Mouse (Mus musculus) stomach, postnatal 0 days (tissue): ENCODE data around the gene Lrrc47. TPM values are rescaled to one million over a fixed set of nuclear protein-coding genes. Genes with fewer than 3 reads are reported as not detected.

Source experiments
- ATAC-seq: fragments of 200-750 bp; cut with Nextera tagmentation; 2 replicates; pipeline ENCODE4 v1.8.0; 2017; ENCODE audit not compliant: low FRiP score, low TSS enrichment
- DNase-seq: peaks from one replicate; pipeline ENCODE4 v3.0.0-alpha.2; 2016; ENCODE audit warnings: low spot score
- H3K27ac ChIP-seq: fragments of 300-500 bp; sonication (generic); replicated peaks from 2 replicates; pipeline ENCODE4 v1.5.1; 2014; ENCODE audit warnings: mild to moderate bottlenecking, control low read depth
- H3K27me3 ChIP-seq: fragments of 300-500 bp; sonication (generic); 2 replicates; pipeline ENCODE4 v1.6.1; 2014; ENCODE audit warnings: low read length; ENCODE audit not compliant: control insufficient read depth, insufficient read depth
- H3K36me3 ChIP-seq: fragments of 300-500 bp; sonication (generic); 2 replicates; pipeline ENCODE4 v1.6.1; 2014; ENCODE audit warnings: low read length, mixed read lengths; ENCODE audit not compliant: control insufficient read depth, insufficient read depth
- H3K4me1 ChIP-seq: fragments of 300-500 bp; sonication (generic); replicated peaks from 2 replicates; pipeline ENCODE4 v1.6.1; 2014; ENCODE audit warnings: antibody characterized with exemption; ENCODE audit not compliant: control insufficient read depth, insufficient read depth
- H3K4me2 ChIP-seq: fragments of 300-500 bp; sonication (generic); replicated peaks from 2 replicates; pipeline ENCODE4 v1.6.1; 2014; ENCODE audit warnings: low read depth, mild to moderate bottlenecking, control low read depth, moderate library complexity
- H3K4me3 ChIP-seq: fragments of 300-500 bp; sonication (generic); 2 replicates; pipeline ENCODE4 v1.5.1; 2014; ENCODE audit warnings: low read depth, low read length, control low read depth
- H3K9ac ChIP-seq: fragments of 300-500 bp; sonication (generic); 2 replicates; pipeline ENCODE4 v1.6.1; 2014; ENCODE audit warnings: mild to moderate bottlenecking, low read length, control low read depth, mixed read lengths
- H3K9me3 ChIP-seq: fragments of 300-500 bp; sonication (generic); 2 replicates; pipeline ENCODE4 v1.6.1; 2016; ENCODE audit warnings: low read length; ENCODE audit not compliant: control insufficient read depth
- CTCF ChIP-seq: IDR thresholded peaks from 2 replicates; pipeline ENCODE4 v1.5.1; 2016; ENCODE audit warnings: antibody characterized with exemption, low read depth, mild to moderate bottlenecking, moderate library complexity
- EP300 ChIP-seq: optimal IDR thresholded peaks from 2 replicates; pipeline ENCODE3; 2016; ENCODE audit warnings: antibody characterized with exemption
- WGBS: fragments of 180-500 bp; shearing (Covaris S2); extraction: QIAGEN DNeasy Blood & Tissue Kit; methylation state at CpG from one replicate; pipeline ENCODE4 v1.1.7; 2014; 5-methylcytosine and 5-hydroxymethylcytosine counted together
- polyA plus RNA-seq: library from polyadenylated mRNA; unstranded; fragments of >200 nt; fragmentation: Nextera tagmentation; extraction: Ambion mirVana; gene quantifications from 2 replicates; pipeline ENCODE4 v1.2.1, GENCODE M21; 2015

The Lrrc47 gene
- polyA plus RNA-seq, 1 experiment from 2014 or later = 10.6 TPM

GRCm38 (mm10) chr4:154056046-154056445 lies 44.5 kb downstream of the Lrrc47 start:
- 61% methylated on average over 2 of the region's 2 CpGs for WGBS
- Histone ChIP-seq H3K27me3 (no peaks in the 10 kb centered on the region), H3K36me3 (no peaks in the 10 kb centered on the region), H3K4me3 (no peak overlapping the region), H3K27ac (no peak overlapping the region), H3K9me3 (no peaks in the 10 kb centered on the region), H3K9ac (no peak overlapping the region), H3K4me1 (no peaks in the 10 kb centered on the region), H3K4me2 (no peak overlapping the region)
- no peak for ATAC-seq
- TF ChIP-seq CTCF (no peak), EP300 (no peak)
- DNase-seq = no peak

- no peaks in the 10 kb centered on the region for H3K27me3 ChIP-seq
- H3K36me3 ChIP-seq = no peaks in the 10 kb centered on the region
- H3K4me2 ChIP-seq = no peak overlapping the region
- no peak overlapping the region for H3K4me3 ChIP-seq
- H3K9ac ChIP-seq = no peak overlapping the region
- TF ChIP-seq CTCF (no peak), EP300 (no peak)
- no peaks in the 10 kb centered on the region for H3K9me3 ChIP-seq
- no peak for ATAC-seq
- H3K4me1 ChIP-seq = no peaks in the 10 kb centered on the region
- no peak overlapping the region for H3K27ac ChIP-seq
- no peak for DNase-seq
- 36% methylated on average over 2 of the region's 2 CpGs for WGBS
Measured at GRCm38 (mm10) chr4:154056661-154057060, 45.1 kb downstream of the Lrrc47 start.

GRCm38 (mm10) chr4:154057696-154058095 lies 46.2 kb downstream of the Lrrc47 start:
- Histone ChIP-seq H3K27me3 (no peaks in the 10 kb centered on the region), H3K9me3 (no peaks in the 10 kb centered on the region), H3K4me2 (no peak overlapping the region), H3K27ac (no peak overlapping the region), H3K36me3 (no peaks in the 10 kb centered on the region), H3K9ac (no peak overlapping the region), H3K4me3 (no peak overlapping the region), H3K4me1 (no peaks in the 10 kb centered on the region)
- DNase-seq (no peak), ATAC-seq (no peak)
- TF ChIP-seq EP300 (no peak), CTCF (no peak)
- 52% methylated on average over 4 of the region's 4 CpGs for WGBS

DNA sequence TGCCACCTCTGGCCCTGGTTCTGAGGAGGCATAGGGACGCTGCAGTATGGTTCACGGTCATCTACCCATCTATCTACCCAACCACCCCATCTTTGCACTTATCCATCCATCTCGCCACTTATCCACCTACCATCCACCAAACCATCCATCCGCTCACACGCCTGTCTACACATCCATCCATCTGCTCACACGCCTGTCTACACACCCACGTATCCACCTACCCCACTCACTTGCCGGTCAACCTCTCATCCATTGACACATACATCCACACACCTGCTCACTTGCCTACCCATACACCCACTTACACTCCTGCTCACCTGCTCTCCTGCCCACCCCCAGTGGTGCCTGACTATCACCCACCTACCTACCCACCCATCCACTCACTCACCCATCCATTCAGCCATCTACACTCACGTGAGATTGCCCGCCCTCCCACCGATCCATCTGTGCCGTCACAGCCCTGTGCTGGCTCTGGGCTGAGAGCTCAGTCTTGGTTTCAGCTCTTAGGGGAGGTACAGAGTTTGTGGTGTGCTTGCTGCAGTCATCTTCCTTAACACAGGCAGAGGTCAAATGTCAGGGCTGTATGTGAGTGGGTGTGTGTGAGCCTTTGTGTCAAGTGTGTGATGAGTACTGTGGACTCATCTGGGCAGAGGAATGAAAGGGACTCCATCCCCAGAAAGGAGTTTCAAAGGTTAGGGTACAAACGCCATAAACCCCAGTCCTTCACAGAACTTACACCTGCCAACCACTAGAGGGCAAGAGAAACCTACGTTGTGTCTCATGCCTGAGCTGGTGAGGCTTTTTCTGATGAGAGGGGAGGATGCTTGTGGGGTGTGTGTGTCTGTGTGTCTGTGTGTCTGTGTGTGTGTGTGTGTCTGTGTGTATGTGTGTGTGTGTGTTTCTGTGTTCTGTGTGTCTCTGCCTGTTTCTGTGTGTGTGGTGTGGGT lies 53.6 kb downstream of the Lrrc47 start:
- no peak overlapping the region for H3K4me2 ChIP-seq
- no peak overlapping the region for H3K9ac ChIP-seq
- no peaks in the 10 kb centered on the region for H3K27me3 ChIP-seq
- H3K27ac ChIP-seq = no peak overlapping the region
- 63% methylated on average over 14 of the region's 14 CpGs for WGBS
- TF ChIP-seq EP300 (no peak), CTCF (peak; percentile 97)
- no peaks in the 10 kb centered on the region for H3K4me1 ChIP-seq
- peak; percentile 57 for ATAC-seq
- no peak for DNase-seq
- H3K4me3 ChIP-seq = no peak overlapping the region
- no peaks in the 10 kb centered on the region for H3K9me3 ChIP-seq
- no peaks in the 10 kb centered on the region for H3K36me3 ChIP-seq

GRCm38 (mm10) chr4:154070896-154071295 lies 59.4 kb downstream of the Lrrc47 start:
- H3K36me3 ChIP-seq = no peaks in the 10 kb centered on the region
- DNase-seq (peak; percentile 44), ATAC-seq (peak; percentile 50; the same call in 1 of the 2 replicates)
- H3K4me1 ChIP-seq = no peaks in the 10 kb centered on the region
- H3K27me3 ChIP-seq = no peaks in the 10 kb centered on the region
- no peak overlapping the region for H3K4me3 ChIP-seq
- no peak overlapping the region for H3K27ac ChIP-seq
- H3K9ac ChIP-seq = no peak overlapping the region
- no peaks in the 10 kb centered on the region for H3K9me3 ChIP-seq
- 0% methylated on average over 5 of the region's 5 CpGs for WGBS
- no peak for TF ChIP-seq EP300
- peak; percentile 63 for TF ChIP-seq CTCF
- H3K4me2 ChIP-seq = no peak overlapping the region

Other genes with a start within 250 kb of the Lrrc47 start
- 50.0 and 51.8 TPM in 2 replicates for gene A430005L14Rik, start 54.5 kb upstream of the Lrrc47 start, polyA plus RNA-seq
- 5.8 and 6.0 TPM in 2 replicates for gene Dffb, start 36.6 kb upstream of the Lrrc47 start, polyA plus RNA-seq
- 4.6 and 4.9 TPM in 2 replicates for gene Cep104, start 36.5 kb upstream of the Lrrc47 start, polyA plus RNA-seq
- gene Smim1, start 14.5 kb downstream of the Lrrc47 start, polyA plus RNA-seq = 29.8 and 31.2 TPM in 2 replicates
- 0.07 TPM in 1 of 2 replicates, not detected in the other for gene Ccdc27, start 30.9 kb downstream of the Lrrc47 start, polyA plus RNA-seq
- gene Trp73, start 128.5 kb downstream of the Lrrc47 start, polyA plus RNA-seq = 1.0 and 1.3 TPM in 2 replicates
- 17.3 and 19.9 TPM in 2 replicates for gene Wrap73, start 130.6 kb downstream of the Lrrc47 start, polyA plus RNA-seq
- 165 and 170 TPM in 2 replicates for gene Tprgl, start 148.9 kb downstream of the Lrrc47 start, polyA plus RNA-seq
- 10.2 and 10.8 TPM in 2 replicates for gene Megf6, start 159.0 kb downstream of the Lrrc47 start, polyA plus RNA-seq